Mouse (Mus musculus) myocyte (in vitro differentiated cells): ENCODE measurements at regions not wholly inside any gene's neighbourhood (a gene's known extent, or its start where the extent isn't known, plus 50 kb on each side); places are given as distances from the start of the nearest gene placed in this dataset.

Source experiments
- E2F4 ChIP-seq: IDR thresholded peaks from one replicate; pipeline ENCODE4 v1.6.1; 2011; ENCODE audit warnings: mild to moderate bottlenecking, control low read depth, moderate library complexity; ENCODE audit not compliant: insufficient read depth
- POLR2A ChIP-seq: IDR thresholded peaks from one replicate; pipeline ENCODE4 v1.6.1; 2011; ENCODE audit warnings: low read depth, mild to moderate bottlenecking, control low read depth, moderate library complexity; ENCODE audit not compliant: insufficient read length
- POLR2AphosphoS2 ChIP-seq: IDR thresholded peaks from one replicate; pipeline ENCODE4 v1.6.1; 2011; ENCODE audit warnings: low read depth, control low read depth; ENCODE audit not compliant: insufficient read length
- REST ChIP-seq: IDR thresholded peaks from one replicate; pipeline ENCODE4 v1.6.1; 2011; ENCODE audit warnings: mild to moderate bottlenecking, control low read depth, moderate library complexity; ENCODE audit not compliant: insufficient read depth, insufficient read length
- SRF ChIP-seq: IDR thresholded peaks from one replicate; pipeline ENCODE4 v1.6.1; 2011; ENCODE audit warnings: low read depth; ENCODE audit not compliant: control insufficient read depth, insufficient read length
- TCF12 ChIP-seq: IDR thresholded peaks from one replicate; pipeline ENCODE4 v1.6.1; 2011; ENCODE audit warnings: mild to moderate bottlenecking, control low read depth; ENCODE audit not compliant: poor library complexity, insufficient read depth, severe bottlenecking
- USF1 ChIP-seq: IDR thresholded peaks from one replicate; pipeline ENCODE4 v1.6.1; 2011; ENCODE audit warnings: low read depth, mild to moderate bottlenecking, control low read depth, moderate library complexity

- TF ChIP-seq POLR2A (no peak), REST (no peak), TCF12 (no peak), USF1 (no peak), POLR2AphosphoS2 (no peak), SRF (no peak), E2F4 (no peak)
Measured at GRCm38 (mm10) chr12:8440373-8440772, 59.4 kb downstream of the Rhob start.
